Mouse (Mus musculus): ENCODE results near the gene Fam49a. TPM values are rescaled to one million over a fixed set of nuclear protein-coding genes. Genes with fewer than 3 reads are reported as not detected.
A peak's percentile ranks its signal among the peaks of the same experiment; 100 is the strongest.
"Not testable (repeated sequence)": the region's sequence is repeated elsewhere in the genome, so short reads cannot be mapped to it uniquely, and the experiment has no call there.

Fam49a gene
- polyA plus RNA-seq, 1 experiment from 2014 or later, result 154 TPM

DNA sequence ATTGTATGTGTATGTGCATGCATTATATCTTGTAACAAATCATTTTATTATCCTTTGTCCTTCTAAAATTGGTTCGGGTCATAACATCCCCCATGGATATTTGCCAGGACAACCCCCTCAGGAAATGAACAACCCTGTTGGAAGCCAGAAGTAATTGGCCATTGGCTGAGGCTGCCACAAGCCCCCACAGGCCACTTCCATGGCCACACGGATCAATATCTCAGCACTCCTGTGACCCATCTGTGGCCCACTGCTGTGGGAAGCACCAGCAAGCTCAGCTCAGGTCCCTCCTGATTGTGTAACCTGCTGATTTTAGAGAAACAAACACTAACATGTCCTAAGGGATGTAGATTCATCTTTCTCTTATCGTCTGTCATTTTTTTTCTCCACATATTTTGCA is 22.4 kb upstream of the Fam49a start:
- H3K36me3 ChIP-seq, result no peaks in the 10 kb centered on the region
- H3K9me3 ChIP-seq, result no peaks in the 10 kb centered on the region
- ATAC-seq (replicated peaks), result no peak
- 67% methylated on average over 3 of the region's 3 CpGs for WGBS
- H3K27ac ChIP-seq (replicated peaks), result no peak overlapping the region
- peaks cover 4% of the 10 kb centered on the region; the same call in 1 of the 2 replicates for H3K4me1 ChIP-seq
- H3K9ac ChIP-seq (replicated peaks), result no peak overlapping the region
- no peak overlapping the region for H3K4me3 ChIP-seq
- no peak overlapping the region for H3K4me2 ChIP-seq (replicated peaks)
- no peaks in the 10 kb centered on the region for H3K27me3 ChIP-seq

DNA sequence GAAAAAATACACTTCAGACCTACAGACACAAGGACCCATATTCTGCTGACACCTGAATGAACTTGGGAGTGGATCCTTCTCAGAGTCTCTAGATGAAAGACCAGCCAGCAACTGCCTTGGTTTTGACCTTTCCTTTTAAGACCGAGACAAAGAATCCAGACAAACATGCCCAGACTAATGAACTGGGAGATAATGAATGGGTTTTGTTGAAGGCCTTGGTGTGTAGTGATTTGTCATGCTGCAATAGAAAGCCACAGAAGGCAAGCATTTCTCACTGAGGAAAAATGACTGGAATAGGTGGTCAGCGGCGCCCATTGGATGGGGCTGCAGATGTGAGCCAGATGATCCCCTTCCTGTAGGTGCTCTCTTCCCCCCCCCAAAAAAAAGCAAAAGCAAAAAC is 18.8 kb upstream of the Fam49a start:
- Histone ChIP-seq H3K27me3 (no peaks in the 10 kb centered on the region), H3K9ac (replicated peaks) (no peak overlapping the region), H3K4me2 (replicated peaks) (no peak overlapping the region), H3K9me3 (no peaks in the 10 kb centered on the region), H3K4me3 (no peak overlapping the region), H3K36me3 (no peaks in the 10 kb centered on the region), H3K27ac (replicated peaks) (no peak overlapping the region), H3K4me1 (no peaks in the 10 kb centered on the region)
- no peak for ATAC-seq (replicated peaks)
- whole genome bisulfite sequencing, result 71% methylated on average over 3 of the region's 3 CpGs

DNA sequence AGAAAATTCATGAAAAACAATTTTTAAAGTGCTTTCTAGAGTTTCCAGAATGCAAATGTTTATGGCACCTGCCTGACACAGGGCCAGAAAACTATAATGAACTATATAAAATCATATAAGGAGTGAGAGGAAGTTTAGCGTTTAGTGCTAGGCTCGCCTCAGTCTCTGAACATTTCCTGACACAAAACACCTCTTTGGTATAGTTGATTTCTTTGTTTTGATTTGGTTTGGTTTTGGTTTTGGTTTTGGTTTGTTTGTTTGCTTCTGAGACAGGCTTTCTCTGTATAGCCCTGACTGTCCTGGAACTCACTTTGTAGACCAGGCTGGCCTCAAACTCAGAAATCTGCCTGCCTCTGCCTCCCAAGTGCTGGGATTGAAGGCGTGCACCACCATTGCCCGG is 14.9 kb upstream of the Fam49a start:
- H3K4me2 ChIP-seq (replicated peaks); ATAC-seq (replicated peaks); H3K9ac ChIP-seq (replicated peaks); H3K27me3 ChIP-seq; H3K36me3 ChIP-seq; H3K9me3 ChIP-seq; H3K27ac ChIP-seq (replicated peaks); H3K4me1 ChIP-seq; H3K4me3 ChIP-seq: not testable (repeated sequence)
- 93% methylated on average over 4 of the region's 4 CpGs for WGBS

DNA sequence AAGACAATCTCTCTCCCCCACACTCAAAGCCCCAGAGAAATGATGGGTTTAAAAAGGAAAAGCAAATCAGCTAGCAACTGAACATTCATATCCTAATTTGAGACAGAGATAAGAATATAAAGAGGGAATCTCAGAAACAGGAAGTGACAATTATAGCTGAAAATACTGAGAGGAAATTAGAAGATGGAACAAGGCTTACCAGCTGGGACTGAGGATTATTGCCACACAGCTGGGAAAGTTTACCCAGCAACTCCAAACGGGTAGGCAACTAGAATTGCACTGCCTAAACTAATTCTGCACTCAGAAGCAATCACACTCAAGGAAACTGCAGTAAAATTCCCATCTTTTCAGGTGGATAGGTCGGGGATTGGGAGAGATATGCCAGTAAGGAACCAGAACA is 12.4 kb upstream of the Fam49a start:
- ATAC-seq (replicated peaks), result no peak
- H3K4me2 ChIP-seq (replicated peaks), result no peak overlapping the region
- H3K9ac ChIP-seq (replicated peaks), result no peak overlapping the region
- no peak overlapping the region for H3K27ac ChIP-seq (replicated peaks)
- WGBS, result 51% methylated on average over 2 of the region's 2 CpGs
- no peaks in the 10 kb centered on the region for H3K36me3 ChIP-seq
- H3K9me3 ChIP-seq, result no peaks in the 10 kb centered on the region
- H3K4me3 ChIP-seq, result no peak overlapping the region
- peaks cover 8% of the 10 kb centered on the region for H3K4me1 ChIP-seq
- H3K27me3 ChIP-seq, result no peaks in the 10 kb centered on the region

DNA sequence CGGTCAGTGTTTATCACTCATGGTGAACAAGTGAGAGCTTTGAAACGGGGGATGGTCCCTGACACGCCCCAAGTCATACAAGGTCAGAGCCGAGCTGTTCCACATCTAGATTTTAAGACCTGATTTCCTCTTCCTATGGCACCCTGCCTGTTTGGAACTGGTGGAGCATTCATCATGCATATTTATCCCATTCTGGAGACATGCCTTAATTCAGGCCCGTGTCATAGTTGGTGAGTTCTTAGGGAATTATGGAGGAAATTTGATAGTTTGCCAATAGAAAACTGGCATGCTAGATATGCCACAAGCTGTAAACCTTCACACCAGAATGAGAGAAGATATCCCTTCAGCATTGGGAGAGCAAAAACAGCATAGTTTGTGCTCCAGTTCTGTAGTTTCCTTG is 8.4 kb upstream of the Fam49a start:
- no peaks in the 10 kb centered on the region for H3K9me3 ChIP-seq
- H3K4me1 ChIP-seq, result peaks cover 11% of the 10 kb centered on the region
- H3K36me3 ChIP-seq, result no peaks in the 10 kb centered on the region
- peak; percentile 78 for ATAC-seq (replicated peaks)
- no peak overlapping the region for H3K9ac ChIP-seq (replicated peaks)
- H3K27ac ChIP-seq (replicated peaks), result peak overlapping the region; percentile 88
- H3K27me3 ChIP-seq, result no peaks in the 10 kb centered on the region
- no peak overlapping the region for H3K4me3 ChIP-seq
- no peak overlapping the region for H3K4me2 ChIP-seq (replicated peaks)
- 52% methylated on average over 5 of the region's 5 CpGs for WGBS

DNA sequence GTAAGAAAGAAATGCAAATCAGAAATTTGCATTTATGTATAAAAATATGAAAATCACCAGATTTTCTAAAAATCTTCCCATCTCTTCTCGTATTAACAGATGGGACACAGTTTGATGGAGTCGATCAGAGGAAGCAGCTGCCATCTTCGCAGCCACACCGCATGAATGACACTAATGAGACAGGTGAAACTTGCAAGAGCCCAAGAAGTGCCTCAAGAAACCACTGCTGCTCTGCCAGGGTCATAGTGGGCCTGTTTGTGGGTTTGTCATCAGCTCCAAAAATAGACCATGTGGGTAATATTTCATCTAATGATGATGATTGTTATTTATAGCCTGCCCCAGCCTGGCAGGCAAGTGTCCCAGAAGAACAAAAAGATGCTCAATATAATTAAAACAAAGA is 7.8 kb upstream of the Fam49a start:
- Histone ChIP-seq H3K4me1 (peaks cover 11% of the 10 kb centered on the region), H3K36me3 (no peaks in the 10 kb centered on the region), H3K4me2 (replicated peaks) (no peak overlapping the region), H3K9ac (replicated peaks) (no peak overlapping the region), H3K4me3 (no peak overlapping the region), H3K27me3 (no peaks in the 10 kb centered on the region), H3K27ac (replicated peaks) (peak overlapping the region; percentile 88), H3K9me3 (no peaks in the 10 kb centered on the region)
- ATAC-seq (replicated peaks), result peak; percentile 87
- 51% methylated on average over 4 of the region's 4 CpGs for WGBS

DNA sequence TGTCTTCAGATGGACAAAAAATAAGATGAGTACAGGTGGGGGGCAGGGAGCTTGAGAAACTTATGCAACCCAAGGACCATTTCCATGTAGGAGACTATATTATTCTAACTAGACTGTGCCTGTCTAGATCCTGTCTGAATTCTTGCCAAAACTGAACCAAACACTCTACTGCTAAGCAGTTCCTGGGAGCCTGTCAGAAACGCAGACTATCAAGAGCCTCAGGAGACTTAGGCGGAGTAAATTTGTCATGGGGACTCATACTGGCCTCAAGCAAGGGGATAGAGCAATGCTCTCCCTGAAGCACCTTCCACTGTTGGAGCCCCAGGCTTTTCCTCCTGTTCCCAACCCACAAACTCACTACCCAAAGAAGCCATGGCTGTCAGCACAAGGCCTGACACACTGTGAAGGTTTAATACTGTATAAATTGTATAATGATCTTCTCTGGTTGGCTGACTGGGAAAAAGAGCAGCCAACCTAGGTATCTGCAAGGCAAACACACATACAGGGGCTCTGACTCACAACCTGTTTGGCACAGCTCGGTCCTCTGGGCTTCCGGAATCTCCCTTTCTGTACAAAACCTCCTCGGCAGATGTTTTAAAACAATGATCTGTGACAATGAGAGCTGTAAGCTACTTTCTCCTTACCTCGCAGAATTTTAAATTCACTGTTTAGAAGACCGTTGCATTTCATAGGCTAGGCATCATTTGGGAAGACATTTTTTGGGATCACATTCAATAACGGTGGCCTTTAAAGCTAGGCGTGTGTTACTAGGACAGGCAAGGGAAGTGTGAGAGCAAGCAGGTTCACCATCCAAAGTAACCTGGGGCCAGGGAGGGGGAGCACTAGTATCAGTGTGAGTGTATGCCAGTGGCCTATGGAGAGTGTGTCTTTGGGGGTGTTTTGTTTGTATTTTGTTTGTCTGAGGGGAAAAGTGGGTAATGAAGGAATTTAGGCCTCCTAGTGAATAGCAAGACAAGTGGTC is 669 bp upstream of the Fam49a start:
- H3K9me3 ChIP-seq, result no peaks in the 10 kb centered on the region
- peak overlapping the region; percentile 59 for H3K4me2 ChIP-seq (replicated peaks)
- peaks cover 43% of the 10 kb centered on the region for H3K4me1 ChIP-seq
- peak overlapping the region; percentile 98 for H3K9ac ChIP-seq (replicated peaks)
- 68% methylated on average over 9 of the region's 9 CpGs for WGBS
- no peaks in the 10 kb centered on the region for H3K36me3 ChIP-seq
- peak overlapping the region; percentile 90 for H3K4me3 ChIP-seq
- no peaks in the 10 kb centered on the region for H3K27me3 ChIP-seq
- peak overlapping the region; percentile 86 for H3K27ac ChIP-seq (replicated peaks)
- peak; percentile 43 for ATAC-seq (replicated peaks)

DNA sequence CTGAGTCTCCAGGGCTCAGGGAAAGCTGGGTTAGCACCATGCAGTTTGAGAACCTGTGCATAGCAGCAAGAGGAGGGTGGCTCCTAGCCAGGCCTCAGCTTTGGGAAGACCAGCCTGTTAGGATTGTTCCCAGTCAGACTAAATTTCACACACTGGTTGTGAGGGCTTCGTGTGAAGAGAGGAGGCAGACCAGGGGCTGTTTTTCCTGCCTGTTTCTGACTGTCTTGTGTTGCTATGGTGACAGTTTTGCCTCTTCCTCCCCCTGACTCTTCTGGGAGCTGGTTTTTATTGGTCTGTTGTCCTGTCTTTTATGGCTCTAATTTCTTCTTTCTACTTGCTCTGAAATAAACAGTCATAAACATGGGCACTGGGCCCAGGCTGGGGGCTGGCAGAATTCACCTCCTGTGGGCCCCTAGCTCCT is 1.4 kb downstream of the Fam49a start:
- peak overlapping the region; percentile 59 for H3K4me2 ChIP-seq (replicated peaks)
- no peaks in the 10 kb centered on the region for H3K27me3 ChIP-seq
- H3K4me1 ChIP-seq, result peaks cover 59% of the 10 kb centered on the region
- H3K27ac ChIP-seq (replicated peaks), result peak overlapping the region; percentile 86
- no peaks in the 10 kb centered on the region for H3K9me3 ChIP-seq
- no peaks in the 10 kb centered on the region for H3K36me3 ChIP-seq
- H3K9ac ChIP-seq (replicated peaks), result peak overlapping the region; percentile 98
- WGBS, result 0% methylated on average over 1 of the region's 1 CpGs
- ATAC-seq (replicated peaks), result peak; percentile 63
- H3K4me3 ChIP-seq, result peak overlapping the region; percentile 90

DNA sequence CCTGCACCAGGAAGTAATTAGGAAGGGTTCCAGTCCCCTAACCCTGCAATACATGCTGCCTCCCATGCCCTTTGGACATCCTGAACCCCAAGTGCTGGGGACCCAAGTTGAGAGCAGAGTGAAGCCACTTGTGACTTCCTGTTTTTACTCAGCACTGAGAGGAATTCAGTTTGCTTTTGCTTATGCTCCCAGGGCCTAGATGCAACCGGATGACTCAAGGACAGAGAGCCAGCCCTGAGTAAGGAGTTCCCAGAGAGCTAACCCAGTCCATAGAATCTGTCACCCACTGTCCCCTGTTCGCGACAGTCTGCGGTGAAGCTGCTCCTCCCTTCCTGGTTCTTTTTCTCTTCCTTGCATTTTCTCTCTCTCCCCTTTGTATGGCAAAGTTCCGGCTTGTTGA is 2.2 kb downstream of the Fam49a start:
- Histone ChIP-seq H3K36me3 (no peaks in the 10 kb centered on the region), H3K27me3 (no peaks in the 10 kb centered on the region), H3K9me3 (no peaks in the 10 kb centered on the region), H3K9ac (replicated peaks) (peak overlapping the region; percentile 98), H3K4me2 (replicated peaks) (peak overlapping the region; percentile 59), H3K27ac (replicated peaks) (peak overlapping the region; percentile 86; the same call in 1 of the 2 replicates), H3K4me3 (peak overlapping the region; percentile 90), H3K4me1 (peaks cover 63% of the 10 kb centered on the region)
- no peak for ATAC-seq (replicated peaks)
- 80% methylated on average over 5 of the region's 5 CpGs for WGBS

DNA sequence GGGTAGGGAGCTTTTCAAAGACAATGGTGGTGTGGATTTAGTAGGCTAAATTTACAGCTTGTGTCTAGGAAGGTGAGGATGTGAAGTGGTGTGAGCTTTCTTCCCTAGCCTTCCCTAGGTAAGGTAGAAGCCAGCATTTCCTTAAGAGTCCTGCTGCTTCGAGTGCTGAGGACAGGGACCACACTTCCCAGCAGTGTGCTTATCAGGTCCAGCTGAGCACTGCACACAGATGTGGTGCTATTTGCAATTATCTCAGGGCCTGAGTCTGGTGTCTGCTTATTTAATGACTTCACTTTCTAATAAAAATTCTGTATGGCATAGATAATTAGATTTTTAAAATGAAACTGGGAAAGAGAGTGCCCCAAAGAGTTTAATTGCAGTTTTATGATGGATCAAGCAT is 4.6 kb downstream of the Fam49a start:
- Histone ChIP-seq H3K36me3 (no peaks in the 10 kb centered on the region), H3K4me1 (peaks cover 60% of the 10 kb centered on the region), H3K4me3 (0 out of 2 replicates have a peak overlapping the region, but pooled peaks have one; percentile 90), H3K4me2 (replicated peaks) (peak overlapping the region; percentile 59; the same call in 1 of the 2 replicates), H3K9me3 (no peaks in the 10 kb centered on the region), H3K9ac (replicated peaks) (no peak overlapping the region), H3K27ac (replicated peaks) (no peak overlapping the region), H3K27me3 (no peaks in the 10 kb centered on the region)
- WGBS, result 76% methylated on average over 1 of the region's 1 CpGs
- ATAC-seq (replicated peaks), result no peak

DNA sequence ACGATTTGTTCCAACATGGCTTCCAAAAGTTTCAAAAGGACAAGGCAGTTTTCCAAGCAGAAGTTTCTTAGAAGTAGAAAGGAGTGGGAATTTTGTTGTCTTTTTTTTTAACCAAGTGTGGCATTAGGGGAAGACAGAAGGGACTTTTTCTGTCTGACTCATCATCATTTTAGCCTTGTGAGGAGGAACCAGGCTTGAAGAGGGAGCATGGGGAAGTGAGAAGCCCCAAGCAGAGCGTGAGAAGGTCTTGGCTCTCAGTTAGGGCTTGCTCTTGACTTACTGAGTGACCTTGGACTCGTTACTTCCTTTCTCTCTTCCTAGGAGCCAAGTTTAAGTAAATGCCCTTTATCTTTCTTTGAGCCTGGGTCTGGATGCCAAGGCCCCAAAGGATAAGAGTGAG is 8.6 kb downstream of the Fam49a start:
- no peaks in the 10 kb centered on the region for H3K27me3 ChIP-seq
- H3K4me1 ChIP-seq, result peaks cover 66% of the 10 kb centered on the region
- H3K27ac ChIP-seq (replicated peaks), result no peak overlapping the region
- no peak overlapping the region for H3K9ac ChIP-seq (replicated peaks)
- no peaks in the 10 kb centered on the region for H3K9me3 ChIP-seq
- H3K36me3 ChIP-seq, result no peaks in the 10 kb centered on the region
- 78% methylated on average over 3 of the region's 3 CpGs for WGBS
- ATAC-seq (replicated peaks), result no peak
- no peak overlapping the region for H3K4me3 ChIP-seq
- no peak overlapping the region for H3K4me2 ChIP-seq (replicated peaks)

DNA sequence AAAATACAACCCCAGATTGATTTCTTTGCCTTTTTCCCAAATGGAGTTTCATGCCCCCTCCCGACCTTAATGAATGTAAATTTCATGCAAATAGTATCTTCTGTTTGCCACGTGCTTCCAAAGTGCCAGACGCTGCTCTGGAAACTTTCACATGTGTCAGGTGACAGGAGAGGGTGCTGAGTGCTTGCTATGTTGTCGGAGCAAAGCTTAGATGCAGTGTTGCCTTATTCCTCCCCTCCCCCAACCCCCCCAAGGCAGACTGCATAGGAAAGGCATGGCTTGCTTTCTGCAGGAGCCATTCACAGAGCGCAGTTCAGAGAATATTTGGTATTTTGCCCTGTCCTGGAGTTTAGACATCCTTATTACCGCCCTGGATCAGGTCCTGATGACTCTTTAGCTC is 12.2 kb downstream of the Fam49a start:
- Histone ChIP-seq H3K4me1 (peaks cover 53% of the 10 kb centered on the region), H3K9me3 (no peaks in the 10 kb centered on the region), H3K36me3 (no peaks in the 10 kb centered on the region), H3K9ac (replicated peaks) (no peak overlapping the region; the same call in 1 of the 2 replicates), H3K4me2 (replicated peaks) (0 out of 2 replicates have a peak overlapping the region, but pooled peaks have one; percentile 11), H3K27me3 (no peaks in the 10 kb centered on the region), H3K27ac (replicated peaks) (peak overlapping the region; percentile 79), H3K4me3 (no peak overlapping the region)
- WGBS, result 25% methylated on average over 6 of the region's 6 CpGs
- peak; percentile 92 for ATAC-seq (replicated peaks)
